Mouse (Mus musculus): ENCODE measurements around the gene Tcf15.

GRCm38 (mm10) chr2:152177162-152177805 is 33.9 kb downstream of the Tcf15 start:
- TF ChIP-seq CTCF (IDR thresholded peaks at IDR 0.05; ENCODE audit: low read depth), result no peak
- no peak for TF ChIP-seq EP300 (IDR thresholded peaks at IDR 0.05; ENCODE audit: low read depth)

All from liver, postnatal 0 days (tissue).